ENCODE assay signal across 22 mouse cellular contexts in the genomic region with DNA sequence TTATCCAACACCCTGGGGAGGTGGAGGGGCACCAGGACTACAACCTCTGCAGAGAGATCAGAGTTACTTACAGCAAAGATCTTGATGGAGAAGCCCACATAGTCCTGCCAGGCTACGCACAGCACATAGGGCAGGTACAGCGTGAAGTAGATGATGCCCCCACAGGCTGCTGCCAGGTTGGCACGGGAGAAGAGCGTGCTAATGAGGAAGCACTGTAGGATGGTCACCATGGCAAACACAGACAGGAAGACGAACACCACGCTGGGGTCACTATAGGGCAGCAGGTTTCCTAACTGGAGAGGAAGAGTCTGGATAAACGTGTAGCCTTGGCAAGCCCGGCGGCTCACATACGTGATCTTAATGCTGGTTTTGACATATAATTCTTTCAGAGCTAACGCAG.
DNase-seq lines count a peak whose midpoint lies in the region; ATAC-seq and TF ChIP-seq lines count a peak whose summit lies in the region.
"Had no signal": no experiment of that assay in that cellular context is flagged by ENCODE, and none has a peak within 500 bp of the region (broad histone marks: within the 10 kb centered on the region; RNA-seq: fewer than 3 reads in every experiment).

No protein-coding gene starts in this region.

- peaks cover 81% of the 10 kb centered on the region for H3K36me3 ChIP-seq in liver, postnatal 0 days (replicated peaks; ENCODE audit: insufficient read depth, low read length)

- no peaks in the 10 kb centered on the region for H3K27me3 ChIP-seq in liver, postnatal 0 days (ENCODE audit: insufficient read depth, low read length)
- H3K27me3 ChIP-seq: embryonic facial prominence, embryonic 12.5 days; embryonic facial prominence, embryonic 15.5 days; heart, embryonic 13.5 days had no signal

- DNase-seq in gastrocnemius, adult 2 months: no peak
- no peak for DNase-seq in gastrocnemius, postnatal 4 days (ENCODE audit: low spot score in 2 of 2)
- DNase-seq in liver, postnatal 0 days: no peak
- no peak for DNase-seq in liver
- no peak for DNase-seq in layer of hippocampus, postnatal 36 days
- DNase-seq: adrenal gland, adult 8-10 months; adrenal gland, postnatal 25 days; cerebellum, adult 18-20 months; cerebellum, adult 9-10 months; cerebellum, postnatal 14 days; forebrain, postnatal 0 days; gastrocnemius, postnatal 25 days; heart, postnatal 4 days had no signal

- whole genome bisulfite sequencing in liver, postnatal 0 days (ENCODE audit: insufficient replicate concordance): 72% methylated on average over 11 of the region's 11 CpGs

- H3K9me3 ChIP-seq in liver, postnatal 0 days (ENCODE audit: low read length): no peaks in the 10 kb centered on the region
- H3K9me3 ChIP-seq: embryonic facial prominence, embryonic 12.5 days; embryonic facial prominence, embryonic 15.5 days; heart, embryonic 13.5 days had no signal

- no peak overlapping the region for H3K4me2 ChIP-seq in liver, postnatal 0 days (ENCODE audit: low read depth, low read length)
- H3K4me2 ChIP-seq: embryonic facial prominence, embryonic 12.5 days; embryonic facial prominence, embryonic 15.5 days; heart, embryonic 13.5 days; hindbrain, embryonic 14.5 days had no signal

- intact Hi-C loops in gastrocnemius, adult 2 months (cut with DNase I): loop anchor here (5.0 kb wide), 1 partner anchor 45 kb away; no protein-coding TSS in a partner anchor

- TF ChIP-seq CTCF in gastrocnemius, adult 2 months (IDR thresholded peaks at IDR 0.05): no peak
- TF ChIP-seq CTCF in liver, postnatal 0 days (IDR thresholded peaks at IDR 0.05; ENCODE audit: low read depth): no peak

- ATAC-seq in liver, postnatal 0 days: peak; percentile 43
- ATAC-seq in megakaryocyte progenitor cell, adult 5-6 weeks (replicated peaks; ENCODE audit: poor library complexity): peak; percentile 67
- ATAC-seq: activated CD4-positive, CD25-positive, alpha-beta regulatory T cell, adult 4 months; forebrain, embryonic 14.5 days; forebrain, postnatal 0 days; hindbrain, postnatal 0 days had no signal

- H3K9ac ChIP-seq in liver, postnatal 0 days (replicated peaks): no peak overlapping the region
- H3K9ac ChIP-seq: embryonic facial prominence, embryonic 12.5 days; embryonic facial prominence, embryonic 15.5 days; forebrain, postnatal 0 days; heart, embryonic 13.5 days; hindbrain, embryonic 14.5 days had no signal

- TF ChIP-seq EP300 in liver, postnatal 0 days (IDR thresholded peaks at IDR 0.05; ENCODE audit: low read depth): no peak

- peak overlapping the region; percentile 63 for H3K27ac ChIP-seq in gastrocnemius, adult 2 months
- H3K27ac ChIP-seq in liver, postnatal 0 days (ENCODE audit: low read depth): no peak overlapping the region
- H3K27ac ChIP-seq in brown adipose tissue, adult 24 weeks (replicated peaks; ENCODE audit: low read depth, low read length): peak overlapping the region; percentile 26; the same call in 1 of the 2 replicates
- H3K27ac ChIP-seq: embryonic facial prominence, embryonic 12.5 days; embryonic facial prominence, embryonic 15.5 days; heart, embryonic 13.5 days; hindbrain, embryonic 14.5 days; hindbrain, postnatal 0 days had no signal

- H3K4me1 ChIP-seq in liver, postnatal 0 days (ENCODE audit: insufficient read depth): no peaks in the 10 kb centered on the region
- H3K4me1 ChIP-seq in brown adipose tissue, adult 24 weeks (ENCODE audit: control insufficient read depth, insufficient read depth, insufficient read length, low read length): peaks cover 19% of the 10 kb centered on the region; the same call in 1 of the 2 replicates
- H3K4me1 ChIP-seq: embryonic facial prominence, embryonic 12.5 days; embryonic facial prominence, embryonic 15.5 days; heart, embryonic 13.5 days had no signal

- no peak overlapping the region for H3K4me3 ChIP-seq in gastrocnemius, adult 2 months
- H3K4me3 ChIP-seq in liver, postnatal 0 days (ENCODE audit: low read depth, low read length): no peak overlapping the region
- H3K4me3 ChIP-seq in brown adipose tissue, adult 24 weeks (ENCODE audit: insufficient read depth, low read depth, low read length): no peak overlapping the region
- H3K4me3 ChIP-seq: embryonic facial prominence, embryonic 12.5 days; embryonic facial prominence, embryonic 15.5 days; heart, embryonic 13.5 days had no signal
